Mouse (Mus musculus): ENCODE measurements around the gene Slc36a1. TPM values are rescaled to one million over a fixed set of nuclear protein-coding genes. Genes with fewer than 3 reads are reported as not detected.

Gene Slc36a1
- polyA plus RNA-seq, 1 experiment from 2014 or later: 1.8 TPM

DNA sequence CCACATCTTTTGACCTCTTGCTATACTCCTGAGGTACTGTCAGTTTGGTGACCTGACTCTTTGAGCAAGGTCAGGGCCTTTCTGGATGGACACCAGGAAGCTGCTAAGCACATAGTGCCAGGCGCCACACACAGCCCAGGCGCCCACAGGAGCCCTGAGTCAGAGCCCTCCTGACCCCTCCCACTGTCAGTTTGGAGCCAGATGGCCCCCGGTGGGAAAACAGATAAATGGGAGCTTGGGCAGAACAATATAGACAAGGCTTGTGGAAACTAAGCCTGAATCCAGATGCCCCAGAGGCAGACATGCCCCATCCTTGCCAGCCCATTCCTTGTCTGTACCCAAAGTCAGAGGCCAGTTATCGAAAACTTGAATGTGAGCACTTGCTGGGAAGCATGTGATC lies 30.6 kb downstream of the Slc36a1 start:
- Histone ChIP-seq H3K9me3 (replicated peaks) (no peaks in the 10 kb centered on the region), H3K4me3 (replicated peaks) (no peak overlapping the region), H3K36me3 (peaks cover 19% of the 10 kb centered on the region), H3K4me1 (replicated peaks) (peaks cover 5% of the 10 kb centered on the region; the same call in 1 of the 2 replicates), H3K9ac (no peak overlapping the region), H3K27ac (no peak overlapping the region), H3K4me2 (no peak overlapping the region), H3K27me3 (no peaks in the 10 kb centered on the region)
- 52% methylated on average over 4 of the region's 4 CpGs for WGBS (ENCODE audit: insufficient replicate concordance)
- ATAC-seq (ENCODE audit: low read depth) (no peak), DNase-seq (no peak)

DNA sequence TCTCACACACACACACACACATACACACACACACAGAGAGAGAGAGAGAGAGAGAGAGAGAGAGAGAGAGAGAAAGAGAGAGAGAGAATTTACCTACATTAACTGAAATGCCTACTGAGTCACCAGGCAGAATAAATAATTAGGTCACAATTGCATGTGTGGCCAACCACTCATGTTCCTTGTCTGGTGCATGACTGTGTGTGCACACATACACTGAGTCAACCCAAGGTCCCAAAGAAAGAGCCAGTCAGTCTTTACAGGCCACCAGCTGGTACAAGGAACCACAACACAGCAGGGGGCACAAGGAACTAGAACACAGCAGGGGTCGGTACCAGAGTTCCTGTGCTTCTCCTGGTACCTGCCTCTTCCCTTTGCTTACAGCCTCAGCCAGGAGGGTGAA lies 32.7 kb downstream of the Slc36a1 start:
- no peaks in the 10 kb centered on the region for H3K9me3 ChIP-seq (replicated peaks)
- no peak overlapping the region for H3K9ac ChIP-seq
- 42% methylated on average over 1 of the region's 1 CpGs for WGBS (ENCODE audit: insufficient replicate concordance)
- H3K36me3 ChIP-seq: peaks cover 16% of the 10 kb centered on the region
- H3K4me3 ChIP-seq (replicated peaks): no peak overlapping the region
- ATAC-seq (ENCODE audit: low read depth) (no peak), DNase-seq (no peak)
- H3K27me3 ChIP-seq: no peaks in the 10 kb centered on the region
- H3K4me1 ChIP-seq (replicated peaks): peaks cover 8% of the 10 kb centered on the region; the same call in 1 of the 2 replicates
- no peak overlapping the region for H3K4me2 ChIP-seq
- no peak overlapping the region for H3K27ac ChIP-seq

DNA sequence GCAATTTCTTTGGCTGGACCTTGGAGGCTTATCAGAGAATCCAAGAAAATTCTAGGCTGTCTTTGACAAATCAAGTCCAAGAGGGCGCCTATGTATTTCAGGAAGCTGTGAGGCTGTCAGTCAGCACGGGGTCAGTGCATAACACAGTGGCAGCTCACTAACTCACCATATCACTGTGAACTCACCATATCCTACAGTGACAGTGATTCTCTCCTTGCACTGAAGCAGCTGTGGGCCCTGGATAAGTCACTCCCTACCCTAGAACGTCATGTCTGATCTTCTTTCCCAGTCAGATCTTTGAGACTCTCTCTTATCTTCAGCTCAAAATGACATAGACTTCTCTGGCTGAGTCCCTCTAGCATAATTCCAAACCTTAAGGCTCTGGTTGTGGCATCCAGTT lies 35.3 kb downstream of the Slc36a1 start:
- Histone ChIP-seq H3K4me1 (replicated peaks) (peaks cover 8% of the 10 kb centered on the region; the same call in 1 of the 2 replicates), H3K36me3 (no peaks in the 10 kb centered on the region; the same call in 1 of the 2 replicates), H3K4me2 (no peak overlapping the region), H3K4me3 (replicated peaks) (no peak overlapping the region), H3K9me3 (replicated peaks) (no peaks in the 10 kb centered on the region), H3K27me3 (no peaks in the 10 kb centered on the region), H3K9ac (no peak overlapping the region), H3K27ac (no peak overlapping the region)
- ATAC-seq (ENCODE audit: low read depth) (peak; percentile 57), DNase-seq (no peak)
- 27% methylated on average over 3 of the region's 3 CpGs for WGBS (ENCODE audit: insufficient replicate concordance)

DNA sequence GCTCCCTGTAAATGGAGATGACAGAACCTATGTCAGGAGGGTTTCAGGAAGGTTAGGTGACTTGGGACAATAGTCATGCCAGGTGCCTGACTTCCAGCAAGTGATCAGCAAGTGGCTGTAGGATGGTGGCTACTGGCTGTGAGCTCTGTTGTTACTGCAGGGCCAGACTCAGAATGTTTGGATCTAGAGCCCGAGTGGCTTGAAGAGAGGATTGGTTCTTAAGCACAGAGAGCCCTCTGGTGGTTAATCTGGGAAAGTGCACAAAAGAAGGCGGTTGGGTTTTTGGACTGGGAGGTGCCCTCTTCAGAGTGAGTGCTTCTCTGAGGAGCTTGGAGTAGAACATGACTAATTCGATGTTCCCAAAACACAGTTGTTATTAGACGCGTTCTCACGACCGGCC lies 36.4 kb downstream of the Slc36a1 start:
- no peaks in the 10 kb centered on the region for H3K27me3 ChIP-seq
- H3K9ac ChIP-seq: no peak overlapping the region
- H3K4me3 ChIP-seq (replicated peaks): no peak overlapping the region
- no peaks in the 10 kb centered on the region for H3K9me3 ChIP-seq (replicated peaks)
- no peak overlapping the region for H3K4me2 ChIP-seq
- H3K36me3 ChIP-seq: no peaks in the 10 kb centered on the region
- ATAC-seq (ENCODE audit: low read depth): no peak
- peaks cover 8% of the 10 kb centered on the region; the same call in 1 of the 2 replicates for H3K4me1 ChIP-seq (replicated peaks)
- no peak overlapping the region for H3K27ac ChIP-seq
- peak; percentile 27 for DNase-seq
- 51% methylated on average over 7 of the region's 7 CpGs for WGBS (ENCODE audit: insufficient replicate concordance)

DNA sequence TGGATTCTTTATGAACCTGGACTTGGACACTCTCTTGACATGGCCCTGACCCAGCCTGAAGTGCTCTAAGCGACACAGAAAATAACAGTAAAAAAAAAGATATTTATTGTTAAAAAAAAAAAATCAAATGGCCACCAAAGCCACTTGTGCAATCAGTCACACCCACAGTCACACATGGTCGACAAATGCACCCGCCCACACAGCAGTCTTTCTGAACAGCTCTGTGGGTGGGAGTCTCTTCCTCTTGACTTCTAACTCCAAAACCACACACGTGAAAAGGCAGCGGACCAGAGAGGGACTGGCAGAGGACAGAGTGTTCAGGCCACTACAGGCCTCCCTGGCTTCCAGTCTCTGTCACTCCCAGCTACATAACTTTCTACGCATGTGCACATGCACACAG lies 46.4 kb downstream of the Slc36a1 start:
- Histone ChIP-seq H3K27ac (no peak overlapping the region), H3K4me3 (replicated peaks) (no peak overlapping the region), H3K9me3 (replicated peaks) (no peaks in the 10 kb centered on the region), H3K9ac (no peak overlapping the region), H3K4me1 (replicated peaks) (no peaks in the 10 kb centered on the region), H3K27me3 (no peaks in the 10 kb centered on the region), H3K4me2 (no peak overlapping the region), H3K36me3 (no peaks in the 10 kb centered on the region)
- 43% methylated on average over 6 of the region's 6 CpGs for WGBS (ENCODE audit: insufficient replicate concordance)
- DNase-seq (no peak), ATAC-seq (ENCODE audit: low read depth) (no peak)

DNA sequence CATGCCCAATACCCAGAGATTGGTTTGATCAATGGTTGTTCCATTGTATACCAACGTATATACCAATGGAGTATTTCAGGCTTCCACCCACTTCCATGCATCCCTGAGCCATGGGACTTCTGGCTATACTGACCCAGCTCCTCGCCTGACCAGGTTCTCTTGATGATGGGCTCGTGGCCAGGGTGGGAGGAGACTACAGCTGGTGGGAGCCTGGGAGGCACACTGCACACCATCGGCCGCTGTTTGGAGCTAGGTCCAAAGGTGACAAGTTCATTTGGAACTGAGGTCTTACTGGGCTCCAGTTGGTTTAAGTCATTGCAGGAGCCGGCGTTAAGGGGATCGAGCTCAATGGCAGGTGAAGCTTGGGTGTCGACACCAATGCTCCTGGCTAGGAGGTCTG lies 49.2 kb downstream of the Slc36a1 start:
- H3K27ac ChIP-seq: no peak overlapping the region
- no peak for DNase-seq
- H3K4me3 ChIP-seq (replicated peaks): no peak overlapping the region
- no peak overlapping the region for H3K4me2 ChIP-seq
- H3K4me1 ChIP-seq (replicated peaks): no peaks in the 10 kb centered on the region
- H3K9me3 ChIP-seq (replicated peaks): no peaks in the 10 kb centered on the region
- no peak for ATAC-seq (ENCODE audit: low read depth)
- H3K27me3 ChIP-seq: no peaks in the 10 kb centered on the region
- H3K9ac ChIP-seq: no peak overlapping the region
- no peaks in the 10 kb centered on the region for H3K36me3 ChIP-seq
- 63% methylated on average over 9 of the region's 9 CpGs for WGBS (ENCODE audit: insufficient replicate concordance)

DNA sequence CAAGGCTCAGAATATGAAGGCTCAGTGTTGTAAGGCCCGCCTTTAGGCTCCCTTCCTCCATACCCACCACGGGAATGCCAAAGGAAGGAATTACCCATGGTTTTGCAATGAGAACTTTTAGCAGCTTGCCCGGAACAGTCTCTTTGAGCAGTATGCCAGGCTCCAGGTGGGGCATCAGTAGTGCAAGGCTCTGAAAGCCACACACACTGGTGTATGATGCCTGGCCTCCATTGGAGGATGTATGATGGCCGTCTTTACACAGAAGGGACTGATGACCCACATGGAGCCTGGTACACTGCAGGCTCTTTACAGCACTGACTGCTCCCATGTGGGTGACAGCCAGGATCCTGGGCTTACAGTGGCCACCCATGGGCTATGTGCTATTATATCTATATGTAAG lies 57.0 kb downstream of the Slc36a1 start:
- 0 out of 2 replicates have a peak, but pooled peaks cover 2% of the 10 kb centered on the region for H3K27me3 ChIP-seq
- ATAC-seq (ENCODE audit: low read depth) (no peak), DNase-seq (no peak)
- no peak overlapping the region for H3K9ac ChIP-seq
- H3K4me2 ChIP-seq: no peak overlapping the region
- H3K4me1 ChIP-seq (replicated peaks): no peaks in the 10 kb centered on the region
- WGBS (ENCODE audit: insufficient replicate concordance): 58% methylated on average over 4 of the region's 4 CpGs
- no peaks in the 10 kb centered on the region for H3K36me3 ChIP-seq
- H3K9me3 ChIP-seq (replicated peaks): no peaks in the 10 kb centered on the region
- H3K4me3 ChIP-seq (replicated peaks): no peak overlapping the region
- H3K27ac ChIP-seq: no peak overlapping the region

DNA sequence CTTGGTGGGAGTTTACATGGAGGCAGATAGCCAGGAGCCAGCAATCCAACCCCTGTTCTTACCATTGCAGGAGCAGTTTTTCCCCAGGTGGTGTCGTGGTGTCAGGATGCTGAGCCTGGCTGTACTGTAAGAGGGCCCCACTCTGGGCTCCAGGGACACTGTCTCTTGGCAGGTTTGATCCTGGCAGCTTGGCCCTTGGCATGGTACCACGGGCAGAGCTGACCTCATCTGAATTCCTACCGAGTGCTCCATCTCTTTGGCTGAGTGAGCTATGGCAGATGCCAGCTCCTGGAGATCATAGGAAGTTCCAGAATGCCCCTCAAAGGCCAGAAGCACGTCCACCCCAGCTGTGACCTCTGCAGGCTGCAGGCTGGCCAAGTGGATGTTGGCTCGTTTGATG lies 57.9 kb downstream of the Slc36a1 start:
- Histone ChIP-seq H3K4me3 (replicated peaks) (no peak overlapping the region), H3K4me1 (replicated peaks) (no peaks in the 10 kb centered on the region), H3K9me3 (replicated peaks) (no peaks in the 10 kb centered on the region), H3K27me3 (0 out of 2 replicates have a peak, but pooled peaks cover 2% of the 10 kb centered on the region), H3K4me2 (no peak overlapping the region), H3K9ac (no peak overlapping the region), H3K27ac (no peak overlapping the region), H3K36me3 (no peaks in the 10 kb centered on the region)
- ATAC-seq (ENCODE audit: low read depth) (no peak), DNase-seq (no peak)
- 48% methylated on average over 5 of the region's 5 CpGs for WGBS (ENCODE audit: insufficient replicate concordance)

DNA sequence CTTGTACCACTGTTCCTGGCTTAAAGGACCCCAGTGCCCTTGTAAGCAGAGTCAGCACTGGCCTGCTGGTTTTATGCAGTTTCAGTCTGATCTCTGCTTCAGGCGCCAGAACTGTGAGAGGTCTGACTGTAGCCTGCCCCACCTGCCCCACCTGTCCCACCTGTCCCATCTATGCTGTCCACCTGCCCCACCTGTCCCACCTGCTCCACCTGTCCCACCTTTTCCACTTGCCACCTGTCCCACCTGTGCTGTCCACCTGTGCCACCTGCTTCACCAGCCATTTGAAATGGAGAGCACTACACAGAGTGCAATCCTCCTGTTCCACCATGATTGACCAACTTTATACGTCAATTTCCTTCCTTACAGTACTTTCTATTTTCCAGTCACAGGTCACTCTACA lies 60.2 kb downstream of the Slc36a1 start:
- WGBS (ENCODE audit: insufficient replicate concordance): 54% methylated on average over 2 of the region's 2 CpGs
- no peak for DNase-seq
- Histone ChIP-seq H3K4me1 (replicated peaks) (no peaks in the 10 kb centered on the region), H3K9ac (no peak overlapping the region), H3K27ac (no peak overlapping the region), H3K4me3 (replicated peaks) (no peak overlapping the region), H3K36me3 (no peaks in the 10 kb centered on the region), H3K27me3 (0 out of 2 replicates have a peak, but pooled peaks cover 2% of the 10 kb centered on the region), H3K4me2 (no peak overlapping the region), H3K9me3 (replicated peaks) (no peaks in the 10 kb centered on the region)
- ATAC-seq (ENCODE audit: low read depth): no peak

DNA sequence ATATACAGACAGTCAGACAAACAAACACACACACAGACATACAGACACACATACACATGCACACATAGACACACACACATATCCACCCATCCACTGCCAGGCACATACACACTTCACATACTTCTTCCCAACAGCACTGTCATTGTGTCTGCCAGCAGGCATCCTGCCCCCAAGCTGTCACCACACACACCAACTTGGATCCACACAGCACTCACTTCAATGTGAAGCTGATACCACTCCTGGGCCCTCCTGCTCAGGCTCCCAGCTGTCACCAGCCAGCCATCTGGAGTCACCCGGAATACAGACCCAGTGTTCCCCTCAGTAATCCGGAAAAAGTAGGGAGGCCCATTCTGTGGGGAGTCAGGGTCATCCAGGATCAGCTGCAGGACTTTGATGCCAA lies 61.5 kb downstream of the Slc36a1 start:
- Histone ChIP-seq H3K36me3 (no peaks in the 10 kb centered on the region), H3K4me1 (replicated peaks) (no peaks in the 10 kb centered on the region), H3K27me3 (0 out of 2 replicates have a peak, but pooled peaks cover 2% of the 10 kb centered on the region), H3K27ac (no peak overlapping the region), H3K9me3 (replicated peaks) (no peaks in the 10 kb centered on the region), H3K9ac (no peak overlapping the region), H3K4me3 (replicated peaks) (no peak overlapping the region), H3K4me2 (no peak overlapping the region)
- no peak for DNase-seq
- WGBS (ENCODE audit: insufficient replicate concordance): 35% methylated on average over 2 of the region's 2 CpGs
- ATAC-seq (ENCODE audit: low read depth): no peak

DNA sequence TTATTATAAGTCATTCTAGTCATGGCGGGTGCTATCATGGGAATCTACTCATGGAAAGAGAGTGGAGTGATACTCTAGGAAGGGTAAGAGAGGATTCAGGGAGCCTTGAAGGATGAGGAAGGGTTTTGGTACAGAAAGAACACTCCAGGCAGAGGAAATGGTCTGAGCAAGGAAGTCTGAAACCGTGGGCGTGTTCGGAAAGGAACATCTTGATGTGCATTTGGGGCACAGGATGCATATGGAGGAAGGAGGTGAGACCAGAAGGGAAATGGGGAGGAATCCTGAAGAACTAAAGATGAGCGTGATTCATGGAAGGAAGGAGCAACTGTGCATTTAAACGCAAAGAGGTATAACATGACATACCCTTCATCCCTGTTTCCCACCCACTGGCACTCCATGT lies 64.4 kb downstream of the Slc36a1 start:
- Histone ChIP-seq H3K9ac (no peak overlapping the region), H3K27ac (no peak overlapping the region), H3K4me3 (replicated peaks) (no peak overlapping the region), H3K36me3 (no peaks in the 10 kb centered on the region), H3K4me1 (replicated peaks) (no peaks in the 10 kb centered on the region), H3K9me3 (replicated peaks) (no peaks in the 10 kb centered on the region), H3K4me2 (no peak overlapping the region), H3K27me3 (no peaks in the 10 kb centered on the region)
- no peak for DNase-seq
- WGBS (ENCODE audit: insufficient replicate concordance): 65% methylated on average over 6 of the region's 6 CpGs
- ATAC-seq (ENCODE audit: low read depth): no peak

DNA sequence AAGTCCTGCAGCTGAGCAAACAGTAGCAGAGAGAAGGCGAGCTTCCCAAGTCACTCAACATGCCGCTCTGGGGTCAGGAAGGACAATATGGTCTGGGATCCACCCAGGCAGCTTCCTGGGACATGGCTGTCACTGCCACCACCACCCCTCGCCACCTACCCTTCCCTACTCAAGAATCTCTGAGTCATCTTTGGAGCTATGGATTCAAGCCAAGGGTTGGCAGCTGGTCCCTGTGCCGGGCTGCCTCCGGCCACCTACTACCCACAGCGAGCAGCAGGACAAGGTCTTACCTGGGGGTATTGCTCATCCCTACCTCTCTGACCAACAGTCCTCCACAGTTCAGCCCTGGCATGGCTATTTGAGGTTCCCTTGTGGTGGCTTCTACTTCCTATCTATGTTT lies 70.6 kb downstream of the Slc36a1 start:
- WGBS (ENCODE audit: insufficient replicate concordance): 66% methylated on average over 6 of the region's 6 CpGs
- Histone ChIP-seq H3K36me3 (no peaks in the 10 kb centered on the region), H3K27ac (no peak overlapping the region), H3K4me2 (no peak overlapping the region), H3K4me1 (replicated peaks) (no peaks in the 10 kb centered on the region), H3K27me3 (no peaks in the 10 kb centered on the region), H3K4me3 (replicated peaks) (no peak overlapping the region), H3K9ac (no peak overlapping the region), H3K9me3 (replicated peaks) (no peaks in the 10 kb centered on the region)
- DNase-seq: no peak
- ATAC-seq (ENCODE audit: low read depth): no peak
